Comparison of ENCODE assay signal across 27 mouse cellular contexts in the genomic region with DNA sequence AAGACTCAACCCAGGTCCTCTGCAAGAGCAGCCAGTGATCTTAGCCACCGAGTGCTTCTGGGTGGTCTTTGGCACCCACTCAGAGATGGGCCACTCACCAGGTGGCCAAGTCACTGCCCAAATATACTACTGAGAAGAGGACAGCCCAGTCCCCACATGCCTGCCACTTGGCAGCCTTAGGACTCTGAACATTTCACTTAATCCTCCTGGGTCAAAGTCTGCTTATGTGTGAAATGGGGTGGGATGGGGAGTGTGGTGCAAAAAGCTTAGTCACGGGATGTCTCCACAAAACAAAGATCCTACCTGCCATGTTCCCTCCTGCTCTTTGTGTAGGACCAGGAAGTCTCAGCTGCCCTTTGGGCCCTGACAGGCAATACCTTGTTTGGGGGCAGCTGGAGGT. TPM values are rescaled to one million over a fixed set of nuclear protein-coding genes. Genes with fewer than 3 reads are reported as not detected.
DNase-seq lines count a peak whose midpoint lies in the region; ATAC-seq and TF ChIP-seq lines count a peak whose summit lies in the region.
"Had no signal": no experiment of that assay in that cellular context is flagged by ENCODE, and none has a peak within 500 bp of the region (broad histone marks: within the 10 kb centered on the region; RNA-seq: fewer than 3 reads in every experiment).

No protein-coding gene starts in this region.

- H3K36me3 ChIP-seq in kidney, adult 2 months (ENCODE audit: control insufficient read depth, insufficient read depth, low read length): no peaks in the 10 kb centered on the region
- no peaks in the 10 kb centered on the region for H3K36me3 ChIP-seq in intestine, embryonic 15.5 days
- no peaks in the 10 kb centered on the region for H3K36me3 ChIP-seq in intestine, postnatal 0 days (ENCODE audit: control insufficient read depth, insufficient read depth)
- H3K36me3 ChIP-seq in hindbrain, embryonic 14.5 days (replicated peaks; ENCODE audit: control insufficient read depth, insufficient read depth): no peaks in the 10 kb centered on the region
- H3K36me3 ChIP-seq: embryonic facial prominence, embryonic 13.5 days; embryonic facial prominence, embryonic 15.5 days; forebrain, embryonic 10.5 days; forebrain, embryonic 12.5 days; G1E had no signal

- peak; percentile 74 for ATAC-seq in intestine, embryonic 15.5 days
- ATAC-seq in intestine, postnatal 0 days: peak; percentile 66
- ATAC-seq in hindbrain, embryonic 14.5 days (ENCODE audit: low FRiP score): no peak
- ATAC-seq: activated CD4-positive, CD25-positive, alpha-beta regulatory T cell, adult 4 months; CD4-positive, CD25-positive, alpha-beta regulatory T cell, adult 4 months; forebrain, embryonic 14.5 days; Patski had no signal

- WGBS in kidney, adult 2 months: 65% methylated on average over 2 of the region's 2 CpGs
- 72% methylated on average over 2 of the region's 2 CpGs for WGBS in intestine, embryonic 15.5 days
- 64% methylated on average over 2 of the region's 2 CpGs for WGBS in intestine, postnatal 0 days
- 90% methylated on average over 2 of the region's 2 CpGs for WGBS in hindbrain, embryonic 14.5 days

- no peak for TF ChIP-seq POLR2A in kidney, adult 2 months (IDR thresholded peaks at IDR 0.05; ENCODE audit: low read depth, low read length)

- peak; percentile 53 for DNase-seq in kidney, adult 2 months
- no peak for DNase-seq in kidney, adult 11 months
- DNase-seq in kidney, adult 9 months: peak; percentile 25
- no peak for DNase-seq in kidney, postnatal 14 days
- DNase-seq in hindbrain, embryonic 14.5 days (ENCODE audit: low spot score): no peak
- DNase-seq: adrenal gland, adult 8-10 months; adrenal gland, postnatal 14 days; adrenal gland, postnatal 36 days; B cell, adult 2 months; cerebellum, adult 11-12 months; cerebellum, adult 2 months; cerebellum, adult 9-10 months; cerebellum, postnatal 10 days; cerebellum, postnatal 25 days had no signal

- no peaks in the 10 kb centered on the region for H3K9me3 ChIP-seq in intestine, embryonic 15.5 days
- H3K9me3 ChIP-seq in intestine, postnatal 0 days (ENCODE audit: control insufficient read depth): no peaks in the 10 kb centered on the region
- no peaks in the 10 kb centered on the region for H3K9me3 ChIP-seq in hindbrain, embryonic 14.5 days (ENCODE audit: control insufficient read depth, low read length)
- H3K9me3 ChIP-seq: embryonic facial prominence, embryonic 13.5 days; embryonic facial prominence, embryonic 15.5 days; forebrain, embryonic 10.5 days; forebrain, embryonic 12.5 days; G1E had no signal

- H3K4me3 ChIP-seq in kidney, adult 2 months (ENCODE audit: insufficient read depth, low read depth, low read length): no peak overlapping the region
- H3K4me3 ChIP-seq in intestine, embryonic 15.5 days (replicated peaks): no peak overlapping the region
- no peak overlapping the region for H3K4me3 ChIP-seq in intestine, postnatal 0 days (ENCODE audit: low read depth, low read length)
- H3K4me3 ChIP-seq in hindbrain, embryonic 14.5 days (replicated peaks; ENCODE audit: low read length): no peak overlapping the region
- H3K4me3 ChIP-seq: embryonic facial prominence, embryonic 13.5 days; embryonic facial prominence, embryonic 15.5 days; erythroblast, embryonic 14.5 days; forebrain, embryonic 10.5 days; forebrain, embryonic 12.5 days had no signal

- no peak for TF ChIP-seq CTCF in kidney, adult 2 months (conservative IDR thresholded peaks at IDR 0.05; ENCODE audit: insufficient read depth, insufficient read length, low read depth, low read length)
- TF ChIP-seq CTCF in intestine, postnatal 0 days (IDR thresholded peaks at IDR 0.05; ENCODE audit: low read depth): no peak

- no peaks in the 10 kb centered on the region for H3K4me1 ChIP-seq in kidney, adult 2 months (ENCODE audit: control insufficient read depth, insufficient read depth, low read length)
- H3K4me1 ChIP-seq in intestine, embryonic 15.5 days (replicated peaks): peaks cover 7% of the 10 kb centered on the region; the same call in 1 of the 2 replicates
- H3K4me1 ChIP-seq in intestine, postnatal 0 days (replicated peaks; ENCODE audit: control insufficient read depth, insufficient read depth, low read length): 0 out of 2 replicates have a peak, but pooled peaks cover 3% of the 10 kb centered on the region
- 0 out of 2 replicates have a peak, but pooled peaks cover 15% of the 10 kb centered on the region for H3K4me1 ChIP-seq in hindbrain, embryonic 14.5 days (replicated peaks; ENCODE audit: control insufficient read depth, insufficient read depth, low read length)
- H3K4me1 ChIP-seq: embryonic facial prominence, embryonic 15.5 days had no signal

- no peak overlapping the region for H3K4me2 ChIP-seq in intestine, embryonic 15.5 days (replicated peaks)
- H3K4me2 ChIP-seq in intestine, postnatal 0 days (replicated peaks; ENCODE audit: low read depth): no peak overlapping the region
- H3K4me2 ChIP-seq in hindbrain, embryonic 14.5 days (replicated peaks): no peak overlapping the region
- H3K4me2 ChIP-seq: embryonic facial prominence, embryonic 13.5 days; embryonic facial prominence, embryonic 15.5 days; forebrain, embryonic 12.5 days had no signal

- H3K27me3 ChIP-seq in kidney, adult 2 months (replicated peaks; ENCODE audit: control insufficient read depth, insufficient read depth, low read length): no peaks in the 10 kb centered on the region
- H3K27me3 ChIP-seq in intestine, embryonic 15.5 days (replicated peaks): no peaks in the 10 kb centered on the region
- no peaks in the 10 kb centered on the region for H3K27me3 ChIP-seq in intestine, postnatal 0 days (replicated peaks; ENCODE audit: control insufficient read depth, insufficient read depth, low read length)
- no peaks in the 10 kb centered on the region for H3K27me3 ChIP-seq in hindbrain, embryonic 14.5 days (ENCODE audit: control insufficient read depth, insufficient read depth, low read length)
- H3K27me3 ChIP-seq: forebrain, embryonic 12.5 days had no signal

- no peak overlapping the region for H3K27ac ChIP-seq in kidney, adult 2 months (ENCODE audit: insufficient read depth, low read depth, low read length)
- no peak overlapping the region for H3K27ac ChIP-seq in intestine, embryonic 15.5 days
- no peak overlapping the region for H3K27ac ChIP-seq in intestine, postnatal 0 days (ENCODE audit: low read depth, low read length)
- H3K27ac ChIP-seq in hindbrain, embryonic 14.5 days: no peak overlapping the region
- H3K27ac ChIP-seq: embryonic facial prominence, embryonic 13.5 days; embryonic facial prominence, embryonic 15.5 days; forebrain, embryonic 10.5 days; forebrain, embryonic 12.5 days had no signal

- no peak overlapping the region for H3K9ac ChIP-seq in intestine, embryonic 15.5 days
- H3K9ac ChIP-seq in intestine, postnatal 0 days (ENCODE audit: low read depth, low read length): no peak overlapping the region
- no peak overlapping the region for H3K9ac ChIP-seq in hindbrain, embryonic 14.5 days
- H3K9ac ChIP-seq: embryonic facial prominence, embryonic 13.5 days; embryonic facial prominence, embryonic 15.5 days; forebrain, embryonic 12.5 days had no signal

RNA-seq across cellular contexts. Expression of a gene that starts 35.9 kb away (rescaled TPM):
- polyA plus RNA-seq in kidney, adult 2 months (2012; rRNA removed): not detected in 2 replicates
- polyA plus RNA-seq in intestine, embryonic 15.5 days (2015; fragmentation: Nextera tagmentation; extraction: Ambion mirVana): not detected in 2 replicates
- polyA plus RNA-seq in intestine, postnatal 0 days (2015; fragmentation: Nextera tagmentation; extraction: Ambion mirVana): 0.10 TPM in 1 of 2 replicates, not detected in the other
- polyA plus RNA-seq in hindbrain, embryonic 14.5 days (2014; fragmentation: Nextera tagmentation; extraction: Ambion mirVana): 5.5 and 5.8 TPM in 2 replicates
- polyA plus RNA-seq: activated CD4-positive, CD25-positive, alpha-beta regulatory T cell, adult 4 months; CD4-positive, CD25-positive, alpha-beta regulatory T cell, adult 4 months; cortical plate, adult 2 months; erythroblast, embryonic 14.5 days; forebrain, embryonic 12.5 days; forebrain, embryonic 14.5 days; G1E; Patski had no signal

RNA-seq across cellular contexts. Expression of a gene that starts 49.1 kb away (rescaled TPM):
- 38.1 and 57.0 TPM in 2 replicates for polyA plus RNA-seq in kidney, adult 2 months (2012; rRNA removed)
- 14.4 and 16.9 TPM in 2 replicates for polyA plus RNA-seq in intestine, embryonic 15.5 days (2015; fragmentation: Nextera tagmentation; extraction: Ambion mirVana)
- 14.1 and 14.2 TPM in 2 replicates for polyA plus RNA-seq in intestine, postnatal 0 days (2015; fragmentation: Nextera tagmentation; extraction: Ambion mirVana)
- polyA plus RNA-seq in hindbrain, embryonic 14.5 days (2014; fragmentation: Nextera tagmentation; extraction: Ambion mirVana): 18.3 and 19.2 TPM in 2 replicates

Comparison
In these comparisons a context has a peak if more than half of its experiments do, and no peak if none do; other contexts are left out.
1. DNase-seq: peak in kidney, adult 2 months (single experiment) and kidney, adult 9 months (single experiment); none in kidney, adult 11 months (single experiment), kidney, postnatal 14 days (single experiment) and hindbrain, embryonic 14.5 days (single experiment).